Mouse (Mus musculus): ENCODE measurements around the gene Spz1. TPM values are rescaled to one million over a fixed set of nuclear protein-coding genes. Genes with fewer than 3 reads are reported as not detected.

The Spz1 gene
- polyA plus RNA-seq, 1 experiment from 2014 or later: not detected

DNA sequence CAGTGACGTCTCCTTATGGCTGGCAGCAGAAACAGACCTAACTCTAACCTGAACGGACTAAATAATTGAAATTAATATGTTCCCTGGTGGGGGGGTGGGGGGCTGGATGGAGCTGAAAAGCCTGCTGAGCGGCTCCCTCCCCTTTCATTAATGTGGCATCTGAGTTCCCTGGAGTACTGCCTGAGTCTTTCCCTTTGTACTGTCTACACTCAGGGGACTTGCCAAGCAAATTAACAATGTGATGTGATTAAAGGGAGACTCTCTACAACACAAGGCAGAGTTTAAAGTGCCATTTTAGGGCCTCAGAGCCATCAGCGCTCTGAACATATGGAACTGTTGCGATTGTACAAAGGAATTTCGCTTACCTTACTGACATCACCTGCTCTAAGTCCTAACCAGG lies 18.5 kb upstream of the Spz1 start:
- WGBS: 19% methylated on average over 6 of the region's 6 CpGs
- H3K27me3 ChIP-seq: no peaks in the 10 kb centered on the region
- no peak overlapping the region for H3K4me2 ChIP-seq
- H3K4me3 ChIP-seq: no peak overlapping the region
- peaks cover 31% of the 10 kb centered on the region for H3K4me1 ChIP-seq (replicated peaks)
- no peaks in the 10 kb centered on the region for H3K9me3 ChIP-seq
- ATAC-seq (ENCODE audit: low read depth): peak; percentile 80
- H3K9ac ChIP-seq: no peak overlapping the region
- no peaks in the 10 kb centered on the region for H3K36me3 ChIP-seq
- peak overlapping the region; percentile 56 for H3K27ac ChIP-seq (replicated peaks)

DNA sequence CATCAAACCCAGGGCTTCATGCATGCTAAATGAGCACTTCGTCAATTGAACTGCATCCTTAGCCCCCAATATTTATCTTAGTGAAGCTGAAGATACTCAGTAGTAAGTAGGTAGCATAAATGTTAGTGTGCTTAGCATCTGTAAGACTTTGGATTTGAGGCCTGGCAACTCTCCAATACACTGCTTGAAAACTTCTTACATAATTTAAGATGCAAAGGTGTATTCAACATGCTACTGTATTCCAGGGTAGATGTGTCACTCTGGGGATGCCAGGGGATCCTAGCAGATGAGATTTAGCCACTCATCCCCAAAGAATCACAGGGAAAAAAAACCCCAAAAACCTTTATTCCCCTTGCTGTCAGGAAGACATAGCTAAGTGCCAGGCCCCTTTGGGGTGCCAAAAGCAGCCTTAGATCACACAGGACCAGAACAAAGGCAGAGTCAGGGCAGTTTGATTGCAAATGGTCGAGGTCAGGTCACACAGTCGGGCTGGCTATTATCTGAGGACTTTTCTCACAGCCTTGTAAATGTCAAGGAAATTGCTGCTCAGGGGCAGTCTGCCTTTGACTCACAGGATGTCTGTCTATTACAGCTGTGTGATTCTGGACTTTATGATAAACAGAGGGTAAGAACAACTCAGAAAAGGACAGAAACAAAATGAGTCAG lies 17.9 kb upstream of the Spz1 start:
- peak overlapping the region; percentile 56 for H3K27ac ChIP-seq (replicated peaks)
- no peaks in the 10 kb centered on the region for H3K9me3 ChIP-seq
- no peak overlapping the region for H3K4me3 ChIP-seq
- ATAC-seq (ENCODE audit: low read depth): peak; percentile 58
- WGBS: 13% methylated on average over 3 of the region's 3 CpGs
- H3K4me2 ChIP-seq: no peak overlapping the region
- H3K4me1 ChIP-seq (replicated peaks): peaks cover 31% of the 10 kb centered on the region
- H3K9ac ChIP-seq: no peak overlapping the region
- H3K27me3 ChIP-seq: no peaks in the 10 kb centered on the region
- H3K36me3 ChIP-seq: no peaks in the 10 kb centered on the region

DNA sequence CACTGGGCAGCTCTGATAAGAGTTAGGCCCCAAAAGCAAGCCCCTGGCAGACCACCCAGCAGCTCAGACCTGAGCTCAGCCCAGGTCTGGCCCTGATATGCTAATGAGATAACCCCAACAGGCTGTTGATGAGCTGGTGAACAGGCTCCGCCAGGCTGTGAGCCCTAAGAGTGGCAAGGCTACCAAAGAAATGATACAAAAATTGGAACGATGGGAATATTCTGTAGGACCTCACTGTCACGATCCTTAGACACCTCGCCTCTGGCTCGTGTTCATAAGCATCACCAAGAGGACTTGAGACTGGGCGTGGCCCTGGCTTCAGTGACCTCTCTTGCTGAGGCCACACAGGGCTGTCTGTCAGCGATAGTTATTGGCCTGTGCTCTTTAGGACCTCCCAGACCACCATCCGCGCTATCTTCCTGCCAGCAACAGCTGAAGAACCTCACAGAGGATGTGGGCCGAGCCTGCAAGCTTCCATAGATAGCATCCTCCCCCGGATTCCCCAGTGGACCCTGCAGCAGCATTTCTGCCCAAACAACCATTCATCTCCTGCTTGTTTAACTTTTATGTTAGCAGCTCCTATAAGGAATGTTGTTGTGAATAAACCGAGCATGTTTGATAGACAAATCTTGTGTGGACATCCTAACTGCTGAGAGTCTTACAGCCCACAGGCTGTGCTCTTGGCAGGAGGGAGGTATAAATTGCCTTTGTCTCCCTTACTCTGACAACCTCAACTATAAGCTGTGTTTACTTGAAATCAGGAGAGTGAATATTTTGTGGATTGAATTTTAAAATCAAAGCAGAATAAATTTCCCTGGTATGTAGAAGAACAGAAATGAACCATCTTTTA lies 17.0 kb upstream of the Spz1 start:
- WGBS: 14% methylated on average over 12 of the region's 12 CpGs

DNA sequence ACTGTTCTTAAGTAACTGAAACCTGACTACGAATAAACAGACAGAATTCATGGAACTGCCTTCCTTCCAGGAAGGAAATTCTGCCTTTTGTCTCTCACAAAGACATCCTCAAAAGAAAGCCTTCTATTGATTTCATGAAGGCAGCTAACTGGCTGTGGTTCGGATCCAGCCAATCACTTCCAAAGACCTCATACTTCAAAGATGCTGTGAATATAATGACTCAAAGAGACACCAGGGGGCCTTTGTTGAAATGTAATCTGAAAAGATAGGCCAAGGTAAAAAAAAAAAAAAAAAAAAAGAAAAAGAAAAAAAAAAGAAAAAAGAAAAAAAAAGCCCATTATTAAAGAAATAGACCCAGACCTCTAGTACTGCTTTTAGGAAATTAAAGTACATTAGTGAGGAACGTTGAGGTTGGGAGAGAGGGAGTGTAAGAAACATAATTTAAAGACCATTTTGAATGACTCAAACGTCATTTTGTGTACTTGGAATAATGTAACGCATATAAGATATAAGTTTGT lies 16.4 kb upstream of the Spz1 start:
- Histone ChIP-seq H3K36me3 (no peaks in the 10 kb centered on the region), H3K4me1 (replicated peaks) (peaks cover 31% of the 10 kb centered on the region), H3K9ac (no peak overlapping the region), H3K27ac (replicated peaks) (no peak overlapping the region), H3K4me2 (no peak overlapping the region), H3K9me3 (no peaks in the 10 kb centered on the region), H3K27me3 (no peaks in the 10 kb centered on the region), H3K4me3 (no peak overlapping the region)
- ATAC-seq (ENCODE audit: low read depth): no peak
- WGBS: 25% methylated on average over 5 of the region's 5 CpGs

More for the DNA sequence above, 17.0 kb upstream of the Spz1 start:
- H3K36me3 ChIP-seq: no peaks in the 10 kb centered on the region
- no peak overlapping the region for H3K9ac ChIP-seq
- peaks cover 31% of the 10 kb centered on the region for H3K4me1 ChIP-seq (replicated peaks)
- peak overlapping the region; percentile 56; the same call in 1 of the 2 replicates for H3K27ac ChIP-seq (replicated peaks)
- ATAC-seq (ENCODE audit: low read depth): no peak; the same call in 1 of the 2 replicates
- H3K9me3 ChIP-seq: no peaks in the 10 kb centered on the region
- H3K27me3 ChIP-seq: no peaks in the 10 kb centered on the region
- no peak overlapping the region for H3K4me3 ChIP-seq
- peak overlapping the region; percentile 24; the same call in 1 of the 2 replicates for H3K4me2 ChIP-seq

DNA sequence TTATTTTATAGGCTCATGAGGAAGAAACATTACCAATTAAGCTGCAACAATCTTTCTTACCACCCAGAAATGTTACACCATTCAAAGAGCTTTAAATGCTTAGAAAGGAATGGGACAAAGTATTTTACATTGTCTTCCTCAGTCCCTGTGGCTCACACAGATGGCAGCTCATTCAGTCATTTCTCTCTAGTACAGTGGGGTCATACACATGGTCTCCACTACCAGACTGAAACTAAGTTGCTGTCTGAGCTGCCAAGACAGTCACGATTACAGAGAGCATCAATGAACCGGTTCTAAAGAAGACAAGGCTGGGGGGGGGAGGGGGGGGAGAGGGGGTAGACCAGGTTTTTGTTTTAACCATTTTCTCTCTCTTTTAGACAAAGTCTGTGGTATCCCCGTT lies 15.3 kb upstream of the Spz1 start:
- H3K9me3 ChIP-seq: no peaks in the 10 kb centered on the region
- ATAC-seq (ENCODE audit: low read depth): no peak
- whole genome bisulfite sequencing: 48% methylated on average over 3 of the region's 3 CpGs
- H3K27ac ChIP-seq (replicated peaks): no peak overlapping the region
- no peak overlapping the region for H3K9ac ChIP-seq
- H3K27me3 ChIP-seq: no peaks in the 10 kb centered on the region
- H3K36me3 ChIP-seq: no peaks in the 10 kb centered on the region
- no peak overlapping the region for H3K4me2 ChIP-seq
- H3K4me3 ChIP-seq: no peak overlapping the region
- peaks cover 31% of the 10 kb centered on the region for H3K4me1 ChIP-seq (replicated peaks)

DNA sequence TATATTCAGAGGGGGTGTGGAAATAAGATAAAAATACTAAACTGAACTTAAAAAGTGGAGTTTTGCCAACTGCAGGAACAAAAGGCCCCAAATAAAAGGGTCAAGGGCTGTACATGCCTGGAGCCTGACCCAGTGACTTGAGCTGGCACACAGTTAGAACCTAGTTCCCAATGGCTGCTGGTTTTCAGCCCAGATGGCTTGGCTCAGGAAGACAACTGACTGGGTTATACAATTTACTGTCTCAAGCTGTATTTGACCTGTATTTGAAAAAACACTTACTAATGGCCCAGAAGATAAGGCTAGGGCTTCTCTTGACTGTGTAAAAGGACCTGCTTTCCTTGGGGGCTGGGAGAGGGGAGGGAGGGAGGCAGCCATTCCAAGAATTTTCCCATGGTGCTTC lies 13.3 kb upstream of the Spz1 start:
- no peak overlapping the region for H3K27ac ChIP-seq (replicated peaks)
- peaks cover 18% of the 10 kb centered on the region for H3K4me1 ChIP-seq (replicated peaks)
- H3K27me3 ChIP-seq: no peaks in the 10 kb centered on the region
- H3K36me3 ChIP-seq: no peaks in the 10 kb centered on the region
- H3K9me3 ChIP-seq: no peaks in the 10 kb centered on the region
- no peak for ATAC-seq (ENCODE audit: low read depth)
- no peak overlapping the region for H3K4me2 ChIP-seq
- H3K4me3 ChIP-seq: no peak overlapping the region
- no peak overlapping the region for H3K9ac ChIP-seq

DNA sequence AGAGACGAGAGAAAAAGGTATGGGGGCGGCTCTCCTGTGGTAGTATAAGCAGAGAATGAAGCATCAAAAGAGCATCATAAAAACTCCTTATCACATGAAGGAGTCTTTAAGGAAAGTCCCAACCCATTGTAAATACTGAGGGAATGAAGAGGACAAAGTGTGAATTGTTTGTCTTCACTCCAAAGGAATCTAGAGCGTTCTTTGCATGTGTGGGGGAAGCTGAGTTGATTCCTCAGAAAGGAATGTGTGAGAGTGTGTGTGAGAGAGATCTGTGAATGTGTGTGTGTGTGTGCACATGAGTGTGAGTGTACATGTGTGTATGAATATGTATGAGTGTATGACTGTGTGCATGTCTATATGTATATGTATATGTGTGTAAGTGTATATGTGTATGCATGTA lies 12.7 kb upstream of the Spz1 start:
- peaks cover 12% of the 10 kb centered on the region for H3K4me1 ChIP-seq (replicated peaks)
- no peak overlapping the region for H3K9ac ChIP-seq
- ATAC-seq (ENCODE audit: low read depth): no peak
- H3K9me3 ChIP-seq: no peaks in the 10 kb centered on the region
- H3K36me3 ChIP-seq: no peaks in the 10 kb centered on the region
- no peaks in the 10 kb centered on the region for H3K27me3 ChIP-seq
- H3K4me3 ChIP-seq: no peak overlapping the region
- no peak overlapping the region for H3K4me2 ChIP-seq
- 54% methylated on average over 3 of the region's 3 CpGs for WGBS
- H3K27ac ChIP-seq (replicated peaks): no peak overlapping the region

DNA sequence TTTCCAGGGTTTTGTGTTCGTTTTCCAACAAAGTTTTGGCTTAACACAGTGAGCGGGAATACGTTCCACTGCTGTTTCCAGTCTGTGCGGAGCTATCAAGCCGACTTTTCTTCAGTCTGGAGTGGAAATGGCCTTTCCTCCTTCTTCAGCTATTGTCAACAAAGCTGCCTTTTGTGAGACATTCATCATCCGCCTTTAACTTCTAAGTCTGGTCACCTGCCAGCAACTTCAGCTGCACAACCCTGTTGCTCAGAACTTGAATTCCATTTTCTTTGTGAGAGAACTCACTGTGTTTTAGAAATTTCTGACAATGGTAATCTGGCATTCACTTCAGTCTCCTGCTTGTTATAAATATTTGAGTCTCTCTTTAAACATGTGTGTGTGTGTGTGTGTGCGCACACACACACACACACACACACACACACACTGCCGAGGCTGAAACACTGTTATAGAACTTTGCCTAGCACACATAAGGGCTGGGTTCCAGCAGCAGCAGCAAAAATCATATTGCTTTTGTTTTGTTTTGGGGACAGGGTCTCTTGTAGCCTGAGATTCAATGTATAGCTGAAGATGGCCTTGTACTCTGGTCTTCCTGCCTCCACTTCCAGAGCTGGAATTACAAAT lies 8.2 kb upstream of the Spz1 start:
- no peaks in the 10 kb centered on the region for H3K4me1 ChIP-seq (replicated peaks)
- no peak overlapping the region for H3K4me3 ChIP-seq
- WGBS: 62% methylated on average over 8 of the region's 8 CpGs
- H3K9me3 ChIP-seq: no peaks in the 10 kb centered on the region
- H3K36me3 ChIP-seq: no peaks in the 10 kb centered on the region
- no peak overlapping the region for H3K9ac ChIP-seq
- H3K27me3 ChIP-seq: no peaks in the 10 kb centered on the region
- no peak overlapping the region for H3K27ac ChIP-seq (replicated peaks)
- no peak overlapping the region for H3K4me2 ChIP-seq
- ATAC-seq (ENCODE audit: low read depth): no peak

DNA sequence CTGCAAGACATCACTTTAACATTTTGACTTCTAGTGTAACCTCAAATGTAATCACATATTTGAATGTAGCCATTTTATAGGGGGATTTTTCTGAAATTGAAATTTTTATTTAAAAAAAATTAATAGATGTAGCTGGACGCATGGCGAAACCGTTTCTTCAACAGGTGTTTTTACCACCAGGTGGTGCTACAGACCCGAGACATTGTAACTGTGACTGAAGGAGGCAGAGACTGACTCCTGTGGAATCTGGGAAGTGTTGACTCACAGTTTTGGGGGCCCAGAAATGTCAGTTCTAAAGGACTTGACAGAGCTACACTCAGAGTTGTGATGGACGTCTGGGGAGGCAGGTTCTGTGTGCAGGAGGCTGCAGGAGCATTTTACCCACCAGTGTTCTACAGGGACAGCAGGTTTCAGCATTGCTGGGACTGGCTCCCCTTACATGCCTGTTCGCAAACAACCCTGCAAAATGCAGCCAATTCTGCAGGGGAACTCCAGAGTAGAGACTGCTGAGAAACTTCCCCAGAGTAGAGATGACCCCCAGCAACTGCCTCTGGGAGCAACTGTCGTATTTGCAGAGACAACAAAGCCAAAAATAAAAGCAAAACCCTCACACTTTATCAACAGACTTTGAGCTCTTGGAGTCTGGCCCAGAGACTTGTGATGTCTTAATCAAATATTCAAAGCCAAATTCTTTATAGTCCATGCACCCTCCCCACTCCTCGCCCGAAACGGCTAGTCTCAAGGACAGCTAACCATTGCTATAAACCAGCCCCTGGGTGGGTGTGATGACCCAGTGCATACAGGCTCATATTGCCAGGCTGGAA lies 4.5 kb upstream of the Spz1 start:
- no peaks in the 10 kb centered on the region for H3K36me3 ChIP-seq
- ATAC-seq (ENCODE audit: low read depth): peak; percentile 47; the same call in 1 of the 2 replicates

DNA sequence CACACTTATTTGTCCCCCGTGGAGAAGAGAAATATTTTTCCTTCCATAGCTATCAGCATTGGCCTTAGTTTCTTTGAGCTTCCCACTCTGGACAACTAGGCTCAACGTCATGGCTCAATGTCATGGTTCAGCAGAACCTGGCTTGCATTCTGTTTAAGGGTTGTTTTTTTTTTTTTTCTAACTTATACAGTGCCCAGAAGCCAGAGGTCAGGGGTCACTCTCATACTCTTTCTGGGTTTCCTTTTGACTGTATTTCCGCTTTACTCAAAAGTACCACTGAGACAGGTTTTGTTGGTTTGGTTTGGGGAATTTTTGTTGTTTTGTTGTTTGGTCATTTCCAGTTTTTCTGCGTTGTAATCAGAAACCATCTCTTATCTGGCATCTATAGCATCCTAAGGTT lies 2.2 kb upstream of the Spz1 start:
- 78% methylated on average over 4 of the region's 4 CpGs for WGBS

More for the DNA sequence above, 4.5 kb upstream of the Spz1 start:
- no peak overlapping the region for H3K4me2 ChIP-seq
- H3K9me3 ChIP-seq: no peaks in the 10 kb centered on the region
- H3K4me3 ChIP-seq: no peak overlapping the region
- no peak overlapping the region for H3K9ac ChIP-seq
- 37% methylated on average over 10 of the region's 10 CpGs for WGBS
- no peaks in the 10 kb centered on the region for H3K27me3 ChIP-seq
- H3K4me1 ChIP-seq (replicated peaks): no peaks in the 10 kb centered on the region
- no peak overlapping the region for H3K27ac ChIP-seq (replicated peaks)

DNA sequence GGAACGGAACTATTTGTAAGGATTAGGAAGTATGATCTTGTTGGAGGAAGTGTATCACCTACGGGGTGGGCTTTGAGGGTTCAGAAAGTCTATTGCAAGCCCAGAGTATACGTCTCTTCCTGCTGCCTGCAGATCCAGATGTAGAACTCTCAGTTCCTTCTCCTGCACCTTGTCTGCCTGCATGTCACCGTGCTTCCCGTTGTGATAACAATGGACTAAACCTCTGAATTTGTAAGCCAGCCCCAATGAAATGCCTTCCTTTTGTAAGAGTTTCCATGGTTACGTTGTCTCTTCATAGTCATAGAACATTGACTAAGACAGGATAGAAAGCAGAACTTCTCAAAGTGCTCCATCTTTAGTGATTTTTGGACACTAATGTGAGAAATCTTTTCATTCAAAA lies 716 bp upstream of the Spz1 start:
- H3K9me3 ChIP-seq: no peaks in the 10 kb centered on the region
- no peak overlapping the region for H3K4me3 ChIP-seq
- no peak for ATAC-seq (ENCODE audit: low read depth)
- no peaks in the 10 kb centered on the region for H3K4me1 ChIP-seq (replicated peaks)
- H3K36me3 ChIP-seq: no peaks in the 10 kb centered on the region
- H3K27ac ChIP-seq (replicated peaks): no peak overlapping the region
- H3K27me3 ChIP-seq: no peaks in the 10 kb centered on the region
- 52% methylated on average over 6 of the region's 6 CpGs for WGBS
- no peak overlapping the region for H3K9ac ChIP-seq
- no peak overlapping the region for H3K4me2 ChIP-seq

More for the DNA sequence above, 2.2 kb upstream of the Spz1 start:
- ATAC-seq (ENCODE audit: low read depth): no peak
- no peak overlapping the region for H3K4me3 ChIP-seq
- no peaks in the 10 kb centered on the region for H3K9me3 ChIP-seq
- no peaks in the 10 kb centered on the region for H3K4me1 ChIP-seq (replicated peaks)
- no peak overlapping the region for H3K9ac ChIP-seq
- no peak overlapping the region for H3K27ac ChIP-seq (replicated peaks)
- no peaks in the 10 kb centered on the region for H3K36me3 ChIP-seq
- H3K27me3 ChIP-seq: no peaks in the 10 kb centered on the region
- no peak overlapping the region for H3K4me2 ChIP-seq

Data from neural tube, embryonic 13.5 days (tissue).